Mouse (Mus musculus): ENCODE measurements at regions not wholly inside any gene's neighbourhood (a gene's known extent, or its start where the extent isn't known, plus 50 kb on each side); places are given as distances from the start of the nearest gene placed in this dataset.

DNA sequence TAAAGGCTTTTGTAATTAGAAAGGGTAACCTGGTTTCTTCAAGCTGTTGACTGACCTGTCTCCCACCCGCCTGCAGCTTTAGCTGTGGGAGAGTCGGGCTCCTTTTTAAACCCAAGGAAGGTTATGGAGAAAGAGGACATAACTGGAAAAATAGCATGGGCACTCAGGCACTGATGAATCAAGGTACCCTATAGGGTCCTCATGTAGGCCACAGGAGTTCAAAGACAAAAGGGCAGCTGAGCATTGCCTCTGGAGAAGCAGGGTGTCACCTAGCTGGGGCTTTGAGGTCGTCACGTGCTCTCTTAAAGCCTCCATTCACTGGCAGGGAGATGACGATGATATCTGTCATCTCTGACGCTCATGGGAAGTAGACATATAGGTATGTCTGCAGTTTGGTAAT lies 68.4 kb upstream of the Habp2 start:
- no peaks in the 10 kb centered on the region for H3K27me3 ChIP-seq (ENCODE audit: control insufficient read depth, insufficient read depth, low read length, poor library complexity, severe bottlenecking)
- DNase-seq (ENCODE audit: low read depth, low spot score) = no peak

GRCm38 (mm10) chr19:56220724-56221407 lies 66.1 kb upstream of the Habp2 start:
- DNase-seq (ENCODE audit: low read depth, low spot score) = no peak
- no peaks in the 10 kb centered on the region for H3K27me3 ChIP-seq (ENCODE audit: control insufficient read depth, insufficient read depth, low read length, poor library complexity, severe bottlenecking)
- no peaks in the 10 kb centered on the region for H3K36me3 ChIP-seq (ENCODE audit: control insufficient read depth, insufficient read depth, low read length, poor library complexity, severe bottlenecking)

More for the DNA sequence above, 68.4 kb upstream of the Habp2 start:
- H3K36me3 ChIP-seq (ENCODE audit: control insufficient read depth, insufficient read depth, low read length, poor library complexity, severe bottlenecking) = no peaks in the 10 kb centered on the region

DNA sequence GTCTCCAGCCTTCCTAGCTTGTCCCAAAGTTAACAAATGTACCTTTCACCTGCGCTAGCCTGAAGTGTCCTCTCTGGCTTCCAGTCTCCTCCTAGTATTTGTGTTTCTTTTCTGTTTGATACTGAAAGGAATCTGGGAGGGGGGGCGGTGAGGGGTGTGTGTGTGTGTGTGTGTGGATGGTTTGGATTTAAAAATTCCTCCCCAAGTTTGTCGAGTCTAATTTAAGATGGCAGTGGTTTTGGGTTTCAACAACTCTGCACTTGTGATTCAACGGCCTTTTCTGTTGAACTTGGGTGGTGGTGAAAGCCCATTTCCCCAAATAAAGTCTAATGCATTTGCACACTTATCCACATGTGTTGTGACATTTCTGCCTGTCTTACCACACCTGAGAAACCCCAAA lies 64.4 kb upstream of the Habp2 start:
- DNase-seq (ENCODE audit: low read depth, low spot score) = no peak
- no peaks in the 10 kb centered on the region for H3K36me3 ChIP-seq (ENCODE audit: control insufficient read depth, insufficient read depth, low read length, poor library complexity, severe bottlenecking)
- no peaks in the 10 kb centered on the region for H3K27me3 ChIP-seq (ENCODE audit: control insufficient read depth, insufficient read depth, low read length, poor library complexity, severe bottlenecking)

DNA sequence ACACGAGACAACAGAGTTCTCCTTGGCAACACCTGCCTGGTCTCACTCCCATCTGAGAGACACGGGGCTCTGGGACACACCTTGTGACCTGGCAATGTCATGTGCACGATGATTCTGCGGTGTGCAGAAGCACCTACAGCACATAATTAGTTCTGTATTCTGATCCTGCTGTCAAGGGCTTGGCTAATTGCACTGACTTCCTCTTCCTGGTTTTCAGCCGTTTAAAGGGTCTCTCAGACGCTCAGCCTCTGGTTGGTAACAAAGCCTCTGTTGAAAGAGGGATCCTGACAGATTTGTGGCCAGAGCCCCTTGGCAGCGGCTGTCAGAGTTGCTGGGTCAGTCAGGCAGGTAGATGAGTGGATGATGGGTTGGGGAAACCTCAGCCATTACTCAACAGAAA lies 61.9 kb upstream of the Habp2 start:
- no peak for DNase-seq (ENCODE audit: low read depth, low spot score)
- Histone ChIP-seq H3K36me3 (ENCODE audit: control insufficient read depth, insufficient read depth, low read length, poor library complexity, severe bottlenecking) (no peaks in the 10 kb centered on the region), H3K27me3 (ENCODE audit: control insufficient read depth, insufficient read depth, low read length, poor library complexity, severe bottlenecking) (no peaks in the 10 kb centered on the region)

DNA sequence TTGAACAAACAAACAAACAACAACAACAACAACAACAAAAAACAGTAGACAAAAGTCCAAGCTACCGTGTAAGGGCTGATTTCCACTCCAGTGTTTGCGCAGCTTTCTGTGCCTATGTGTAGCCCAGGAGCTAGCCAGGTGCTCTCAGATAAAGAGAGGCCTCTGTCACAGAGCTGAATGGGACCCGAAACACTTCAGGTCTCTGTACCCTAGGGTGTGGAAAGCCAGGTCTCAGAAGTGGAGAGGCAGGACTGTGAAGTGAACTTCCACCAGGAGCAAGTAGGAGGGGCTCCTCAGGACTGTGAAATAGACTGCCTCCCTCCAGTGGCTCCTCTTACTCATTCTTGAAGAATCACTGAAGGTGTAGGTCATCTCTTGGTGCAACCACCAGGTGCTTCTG lies 61.4 kb upstream of the Habp2 start:
- no peak for DNase-seq (ENCODE audit: low read depth, low spot score)
- no peaks in the 10 kb centered on the region for H3K36me3 ChIP-seq (ENCODE audit: control insufficient read depth, insufficient read depth, low read length, poor library complexity, severe bottlenecking)

GRCm38 (mm10) chr19:56228586-56228985 lies 58.4 kb upstream of the Habp2 start:
- no peak for DNase-seq (ENCODE audit: low read depth, low spot score)
- H3K36me3 ChIP-seq (ENCODE audit: control insufficient read depth, insufficient read depth, low read length, poor library complexity, severe bottlenecking) = no peaks in the 10 kb centered on the region
- H3K27me3 ChIP-seq (ENCODE audit: control insufficient read depth, insufficient read depth, low read length, poor library complexity, severe bottlenecking) = no peaks in the 10 kb centered on the region

More for the DNA sequence above, 61.4 kb upstream of the Habp2 start:
- H3K27me3 ChIP-seq (ENCODE audit: control insufficient read depth, insufficient read depth, low read length, poor library complexity, severe bottlenecking) = no peaks in the 10 kb centered on the region

DNA sequence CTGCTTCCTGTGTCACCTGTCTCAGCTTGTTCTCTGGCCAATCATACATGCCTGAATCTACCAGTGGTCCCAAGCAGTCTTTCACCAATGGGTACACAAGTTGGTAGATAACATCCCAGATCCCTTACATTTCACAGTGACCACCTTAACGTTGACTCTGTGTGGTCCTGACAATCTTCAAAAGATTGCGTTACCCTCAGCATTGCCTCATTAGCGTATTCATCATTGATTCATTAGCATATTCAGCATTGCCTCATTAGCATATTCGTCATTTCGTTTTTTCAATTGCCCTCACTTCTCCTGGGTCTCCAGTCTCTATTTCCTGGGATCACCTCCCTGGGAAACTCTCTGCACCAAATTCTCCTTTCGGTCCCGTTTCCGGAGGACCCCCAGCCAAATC lies 55.5 kb upstream of the Habp2 start:
- DNase-seq (ENCODE audit: low read depth, low spot score) = no peak
- Histone ChIP-seq H3K36me3 (ENCODE audit: control insufficient read depth, insufficient read depth, low read length, poor library complexity, severe bottlenecking) (no peaks in the 10 kb centered on the region), H3K27me3 (ENCODE audit: control insufficient read depth, insufficient read depth, low read length, poor library complexity, severe bottlenecking) (no peaks in the 10 kb centered on the region)

- H3K27me3 ChIP-seq (ENCODE audit: control insufficient read depth, insufficient read depth, low read length, poor library complexity, severe bottlenecking) = no peaks in the 10 kb centered on the region
- no peaks in the 10 kb centered on the region for H3K36me3 ChIP-seq (ENCODE audit: control insufficient read depth, insufficient read depth, low read length, poor library complexity, severe bottlenecking)
- no peak for DNase-seq (ENCODE audit: low read depth, low spot score)
Observed at GRCm38 (mm10) chr19:56231849-56232248, 55.1 kb upstream of the Habp2 start.

- DNase-seq (ENCODE audit: low read depth, low spot score) = no peak
- H3K36me3 ChIP-seq (ENCODE audit: control insufficient read depth, insufficient read depth, low read length, poor library complexity, severe bottlenecking) = no peaks in the 10 kb centered on the region
- H3K27me3 ChIP-seq (ENCODE audit: control insufficient read depth, insufficient read depth, low read length, poor library complexity, severe bottlenecking) = no peaks in the 10 kb centered on the region
Observed at GRCm38 (mm10) chr19:56232269-56232668, 54.7 kb upstream of the Habp2 start.

DNA sequence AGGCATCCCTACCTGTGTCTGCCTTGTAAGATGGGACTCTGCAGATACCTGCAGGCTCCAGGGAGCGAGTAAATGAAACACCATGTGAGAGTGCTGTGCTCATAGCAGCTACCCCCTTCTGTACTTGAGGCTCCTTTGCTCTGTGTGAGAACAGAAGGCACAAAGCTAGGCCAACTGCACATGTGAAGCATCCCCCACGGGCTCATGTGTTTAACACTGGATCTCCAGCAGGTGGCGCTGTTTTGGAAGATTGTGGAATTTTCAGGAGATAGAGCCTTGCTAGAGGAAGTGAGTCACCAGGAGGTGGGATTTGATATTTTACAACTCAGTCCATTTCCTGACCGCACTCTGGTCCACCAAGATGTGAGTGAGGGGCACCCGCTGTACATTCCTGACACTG lies 54.0 kb upstream of the Habp2 start:
- H3K36me3 ChIP-seq (ENCODE audit: control insufficient read depth, insufficient read depth, low read length, poor library complexity, severe bottlenecking) = no peaks in the 10 kb centered on the region
- no peak for DNase-seq (ENCODE audit: low read depth, low spot score)
- no peaks in the 10 kb centered on the region for H3K27me3 ChIP-seq (ENCODE audit: control insufficient read depth, insufficient read depth, low read length, poor library complexity, severe bottlenecking)

DNA sequence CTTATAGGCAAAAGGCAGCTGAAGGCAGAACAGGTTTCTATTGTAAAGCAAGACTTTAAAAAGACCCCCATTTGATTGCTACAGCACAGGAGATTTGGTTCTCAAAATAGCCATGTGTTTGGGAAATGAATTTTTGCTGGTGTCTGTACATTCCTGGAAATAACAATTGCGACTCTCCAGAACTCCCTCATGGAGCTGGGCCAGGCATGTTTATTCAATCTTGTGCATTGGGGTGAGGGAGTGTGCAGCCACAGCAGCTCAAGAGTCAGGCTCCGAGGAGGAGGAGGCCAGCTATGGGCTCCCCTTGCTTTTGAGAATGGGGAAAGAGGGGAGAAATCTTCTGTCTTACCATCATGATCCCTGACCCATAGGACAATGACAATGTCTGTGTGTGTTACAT lies 51.9 kb upstream of the Habp2 start:
- H3K36me3 ChIP-seq (ENCODE audit: control insufficient read depth, insufficient read depth, low read length, poor library complexity, severe bottlenecking) = no peaks in the 10 kb centered on the region
- no peaks in the 10 kb centered on the region for H3K27me3 ChIP-seq (ENCODE audit: control insufficient read depth, insufficient read depth, low read length, poor library complexity, severe bottlenecking)
- DNase-seq (ENCODE audit: low read depth, low spot score) = no peak
